Comparison of ENCODE assay signal across 9 mouse cellular contexts in the genomic region with DNA sequence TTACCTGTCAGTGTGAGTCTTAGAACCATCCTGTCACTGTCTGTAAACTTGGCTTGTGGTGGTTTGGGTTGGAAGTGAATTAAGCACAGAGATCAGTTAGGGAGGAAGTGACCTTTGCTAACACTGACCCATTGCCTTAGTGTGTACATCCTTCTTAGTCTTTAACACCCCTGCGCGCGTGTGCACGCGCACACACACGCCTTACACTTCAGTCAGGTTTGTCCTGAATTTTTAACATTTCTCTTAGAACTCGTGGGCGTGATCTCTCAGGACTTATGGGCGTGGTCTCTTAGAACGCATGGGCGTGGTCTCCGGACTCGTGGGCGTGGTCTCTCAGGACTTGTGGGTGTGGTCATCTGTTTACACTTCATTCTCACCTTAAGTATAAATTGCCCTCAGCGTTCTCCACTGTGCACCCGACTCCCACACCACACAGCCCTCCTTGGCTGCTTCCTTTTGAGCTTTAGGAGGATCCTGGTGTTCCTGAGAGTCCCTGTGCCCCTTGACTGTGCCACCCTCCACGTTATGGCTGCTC. TPM values are rescaled to one million over a fixed set of nuclear protein-coding genes. Genes with fewer than 3 reads are reported as not detected.
A peak's percentile ranks its signal among the peaks of the same experiment; 100 is the strongest.
DNase-seq lines count a peak whose midpoint lies in the region; ATAC-seq lines count a peak whose summit lies in the region.
"Had no signal": no experiment of that assay in that cellular context is flagged by ENCODE, and none has a peak within 500 bp of the region (broad histone marks: within the 10 kb centered on the region; RNA-seq: fewer than 3 reads in every experiment).

No protein-coding gene starts in this region.

- H3K9ac ChIP-seq in heart, embryonic 15.5 days = 0 out of 2 replicates have a peak overlapping the region, but pooled peaks have one; percentile 5
- peak overlapping the region; percentile 30; the same call in 1 of the 2 replicates for H3K9ac ChIP-seq in liver, embryonic 13.5 days

- peak overlapping the region; percentile 49 for H3K27ac ChIP-seq in heart, embryonic 15.5 days
- peak overlapping the region; percentile 74 for H3K27ac ChIP-seq in liver, embryonic 13.5 days

- no peaks in the 10 kb centered on the region for H3K36me3 ChIP-seq in heart, embryonic 15.5 days
- peaks cover 6% of the 10 kb centered on the region for H3K36me3 ChIP-seq in liver, embryonic 13.5 days

- no peak overlapping the region for H3K4me3 ChIP-seq in heart, embryonic 15.5 days
- H3K4me3 ChIP-seq in liver, embryonic 13.5 days (replicated peaks) = no peak overlapping the region

- H3K9me3 ChIP-seq in heart, embryonic 15.5 days (replicated peaks) = no peaks in the 10 kb centered on the region
- H3K9me3 ChIP-seq in liver, embryonic 13.5 days (replicated peaks) = no peaks in the 10 kb centered on the region

- H3K4me1 ChIP-seq in heart, embryonic 15.5 days (replicated peaks) = peaks cover 50% of the 10 kb centered on the region
- H3K4me1 ChIP-seq in liver, embryonic 13.5 days (replicated peaks) = peaks cover 54% of the 10 kb centered on the region

- H3K4me2 ChIP-seq in heart, embryonic 15.5 days = no peak overlapping the region
- H3K4me2 ChIP-seq in liver, embryonic 13.5 days = peak overlapping the region; percentile 25

- WGBS in heart, embryonic 15.5 days = 55% methylated on average over 17 of the region's 17 CpGs
- WGBS in liver, embryonic 13.5 days (ENCODE audit: insufficient replicate concordance) = 41% methylated on average over 17 of the region's 17 CpGs

- no peaks in the 10 kb centered on the region for H3K27me3 ChIP-seq in heart, embryonic 15.5 days
- H3K27me3 ChIP-seq in liver, embryonic 13.5 days = no peaks in the 10 kb centered on the region

- intact Hi-C loops in heart, postnatal 14 days (cut with DNase I) = no loop called here

- no peak for DNase-seq in heart, postnatal 14 days
- DNase-seq in A20 (ENCODE audit: low read depth, low spot score) (peak; percentile 11), MN1 (ENCODE audit: low spot score) (no peak)
- DNase-seq in c-Kit-positive CD71-positive TER-119-positive erythroid progenitor cells, embryonic 14.5 days (ENCODE audit: low spot score) = peak; percentile 87
- peak; percentile 74 for DNase-seq in liver, embryonic 13.5 days
- DNase-seq in right cerebral cortex, postnatal 36 days (ENCODE audit: low spot score in 2 of 2) = no peak
- DNase-seq in thymus, postnatal 4 days = no peak
- DNase-seq: thymus, adult 2 months had no signal

- ATAC-seq in heart, embryonic 15.5 days (replicated peaks; ENCODE audit: insufficient number of reproducible peaks, insufficient read depth, low FRiP score, low read depth) = no peak
- peak; percentile 29; the same call in 1 of the 2 replicates for ATAC-seq in liver, embryonic 13.5 days (ENCODE audit: low read depth)

RNA-seq across cellular contexts. Expression of a gene that starts 39.1 kb away (rescaled TPM):
- polyA plus RNA-seq in heart, embryonic 15.5 days (2015; fragmentation: Nextera tagmentation; extraction: Ambion mirVana) = 30.8 and 38.1 TPM in 2 replicates
- 10 to 100 TPM; 91.2 to 99.6 TPM for total RNA-seq in heart, postnatal 14 days (2021)
- polyA plus RNA-seq in liver, embryonic 13.5 days (2015; fragmentation: Nextera tagmentation; extraction: Ambion mirVana) = 22.2 and 27.8 TPM in 2 replicates

RNA-seq across cellular contexts. Expression of a gene that starts 39.7 kb away (rescaled TPM):
- polyA plus RNA-seq in heart, embryonic 15.5 days (2015; fragmentation: Nextera tagmentation; extraction: Ambion mirVana) = 75.0 and 92.0 TPM in 2 replicates
- total RNA-seq in heart, postnatal 14 days (2021) = 10 to 100 TPM; 51.1 to 59.5 TPM
- 35.2 and 37.0 TPM in 2 replicates for polyA plus RNA-seq in liver, embryonic 13.5 days (2015; fragmentation: Nextera tagmentation; extraction: Ambion mirVana)

Comparison
In these comparisons a context has a peak if more than half of its experiments do, and no peak if none do; other contexts are left out.
1. DNase-seq: peak in A20 (single experiment), c-Kit-positive CD71-positive TER-119-positive erythroid progenitor cells, embryonic 14.5 days (single experiment) and liver, embryonic 13.5 days (single experiment); none in heart, postnatal 14 days (0 of 2), right cerebral cortex, postnatal 36 days (0 of 2), MN1 (single experiment) and thymus, postnatal 4 days (single experiment).